Mouse (Mus musculus): ENCODE data around the gene 9530003J23Rik.

Gene 9530003J23Rik

GRCm38 (mm10) chr10:117185399-117186089, 53.0 kb downstream of the 9530003J23Rik start:
- no peak for DNase-seq (ENCODE audit: low spot score)

Measured in urinary bladder, postnatal 14 days (tissue).